Mouse (Mus musculus): ENCODE measurements around the gene Figla. TPM values are rescaled to one million over a fixed set of nuclear protein-coding genes. Genes with fewer than 3 reads are reported as not detected.

The Figla gene
- total and polyA plus RNA-seq, 2 experiments from 2014 or later = not detected

DNA sequence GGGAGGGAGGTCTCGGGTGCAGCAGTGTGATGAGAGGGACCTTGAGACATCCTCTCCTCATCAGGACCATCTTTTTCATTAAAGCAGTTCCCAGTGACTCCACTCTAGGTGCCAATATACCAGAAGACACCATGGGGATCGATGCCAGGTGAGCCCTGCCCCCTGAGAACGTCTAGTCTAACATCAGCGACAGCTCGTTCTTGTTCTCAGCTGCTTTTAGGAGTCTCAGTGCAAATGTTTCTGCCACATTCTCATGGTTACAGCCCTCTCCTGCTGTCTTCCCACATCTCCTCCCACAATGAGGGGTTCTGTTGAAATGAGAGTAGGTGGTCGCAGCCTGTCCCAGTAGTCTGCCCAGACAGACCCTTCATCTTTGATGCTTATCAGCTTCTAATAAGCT is 50.8 kb downstream of the Figla start:
- no peaks in the 10 kb centered on the region for H3K36me3 ChIP-seq (ENCODE audit: insufficient read depth, low read length)
- no peak for TF ChIP-seq CTCF (IDR thresholded peaks at IDR 0.05)
- no peak overlapping the region for H3K9ac ChIP-seq (replicated peaks; ENCODE audit: low read length, poor library complexity, severe bottlenecking)
- 0 out of 2 replicates have a peak overlapping the region, but pooled peaks have one; percentile 93 for H3K27ac ChIP-seq (ENCODE audit: low read depth, low read length)
- H3K4me1 ChIP-seq (ENCODE audit: insufficient read depth, low read length) = peaks cover 44% of the 10 kb centered on the region
- ATAC-seq (ENCODE audit: low FRiP score) = no peak
- DNase-seq (ENCODE audit: low spot score) = no peak
- WGBS = 76% methylated on average over 6 of the region's 6 CpGs
- H3K4me3 ChIP-seq (ENCODE audit: low read depth, low read length) = no peak overlapping the region
- no peak overlapping the region for H3K4me2 ChIP-seq (ENCODE audit: low read depth, low read length, poor library complexity, severe bottlenecking)
- H3K9me3 ChIP-seq (ENCODE audit: low read length) = no peaks in the 10 kb centered on the region
- H3K27me3 ChIP-seq (ENCODE audit: insufficient read depth, low read length) = no peaks in the 10 kb centered on the region

DNA sequence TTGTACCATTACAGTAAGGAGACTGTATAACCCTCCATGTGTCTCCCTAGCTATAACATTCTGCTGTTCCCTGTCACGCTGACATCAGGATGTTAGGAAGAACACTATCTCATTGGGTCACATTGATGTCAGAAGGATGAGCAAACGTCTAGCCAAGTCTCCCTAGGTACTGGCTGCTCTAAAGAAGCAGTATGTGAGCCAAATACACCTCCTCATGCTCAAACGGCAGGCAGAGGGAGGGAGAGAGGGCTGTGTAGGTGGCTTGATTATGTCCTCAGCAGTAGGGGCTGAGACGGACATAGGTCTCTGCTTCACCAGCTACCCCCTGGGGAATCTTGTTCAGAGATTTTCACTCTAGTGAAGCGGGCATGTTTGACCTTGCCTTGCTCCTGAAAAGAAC is 51.2 kb downstream of the Figla start:
- TF ChIP-seq CTCF (IDR thresholded peaks at IDR 0.05) = no peak
- H3K9me3 ChIP-seq (ENCODE audit: low read length) = no peaks in the 10 kb centered on the region
- 41% methylated on average over 5 of the region's 5 CpGs for WGBS
- no peaks in the 10 kb centered on the region for H3K27me3 ChIP-seq (ENCODE audit: insufficient read depth, low read length)
- peaks cover 40% of the 10 kb centered on the region for H3K4me1 ChIP-seq (ENCODE audit: insufficient read depth, low read length)
- no peak overlapping the region for H3K4me2 ChIP-seq (ENCODE audit: low read depth, low read length, poor library complexity, severe bottlenecking)
- no peak overlapping the region for H3K4me3 ChIP-seq (ENCODE audit: low read depth, low read length)
- H3K9ac ChIP-seq (replicated peaks; ENCODE audit: low read length, poor library complexity, severe bottlenecking) = no peak overlapping the region
- DNase-seq (ENCODE audit: low spot score) = no peak
- 0 out of 2 replicates have a peak overlapping the region, but pooled peaks have one; percentile 93 for H3K27ac ChIP-seq (ENCODE audit: low read depth, low read length)
- no peaks in the 10 kb centered on the region for H3K36me3 ChIP-seq (ENCODE audit: insufficient read depth, low read length)
- no peak for ATAC-seq (ENCODE audit: low FRiP score)

DNA sequence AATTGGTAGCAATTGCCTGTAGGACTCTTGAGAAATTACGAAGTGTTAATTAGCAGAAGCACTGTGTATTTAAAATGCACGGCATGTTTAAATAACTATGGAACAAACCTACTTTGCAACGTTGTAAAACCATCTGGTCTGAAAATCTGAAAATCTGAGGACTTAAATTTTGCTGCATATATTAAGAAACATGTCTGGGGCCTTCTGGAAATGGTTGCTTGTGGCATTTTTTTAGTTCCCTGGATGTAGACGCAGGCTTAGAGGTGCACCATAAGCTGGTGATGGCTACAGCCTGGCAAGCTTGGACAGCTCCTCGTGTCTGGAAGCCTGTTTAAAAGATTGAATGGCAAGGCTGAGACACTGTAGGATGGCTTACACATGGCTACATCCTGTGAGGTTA is 53.0 kb downstream of the Figla start:
- DNase-seq (ENCODE audit: low spot score) (no peak), ATAC-seq (ENCODE audit: low FRiP score) (no peak)
- Histone ChIP-seq H3K4me1 (ENCODE audit: insufficient read depth, low read length) (peaks cover 26% of the 10 kb centered on the region; the same call in 1 of the 2 replicates), H3K9ac (replicated peaks; ENCODE audit: low read length, poor library complexity, severe bottlenecking) (no peak overlapping the region), H3K27ac (ENCODE audit: low read depth, low read length) (no peak overlapping the region), H3K9me3 (ENCODE audit: low read length) (no peaks in the 10 kb centered on the region), H3K27me3 (ENCODE audit: insufficient read depth, low read length) (no peaks in the 10 kb centered on the region), H3K36me3 (ENCODE audit: insufficient read depth, low read length) (no peaks in the 10 kb centered on the region), H3K4me2 (ENCODE audit: low read depth, low read length, poor library complexity, severe bottlenecking) (no peak overlapping the region), H3K4me3 (ENCODE audit: low read depth, low read length) (no peak overlapping the region)
- TF ChIP-seq CTCF (IDR thresholded peaks at IDR 0.05) = no peak
- WGBS = 57% methylated on average over 5 of the region's 5 CpGs

DNA sequence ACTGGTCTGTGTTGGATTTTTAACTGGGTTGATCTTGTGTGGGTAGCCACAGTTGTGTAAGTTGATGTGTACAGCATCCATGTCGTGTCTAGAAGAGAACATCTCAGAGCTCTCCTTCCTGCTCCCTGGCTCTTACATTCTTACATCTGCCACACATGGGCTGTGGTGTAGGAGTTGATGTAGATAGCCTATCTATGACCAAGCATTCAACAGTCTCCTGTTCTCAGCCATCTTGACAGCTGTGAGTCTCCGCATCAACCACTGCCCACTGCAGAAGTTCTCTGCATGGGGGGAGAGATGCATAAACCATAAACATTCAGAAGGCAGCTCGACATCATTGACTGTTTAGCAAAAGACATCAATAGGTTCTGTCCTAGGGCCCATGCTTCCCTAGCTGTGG is 53.9 kb downstream of the Figla start:
- WGBS = 87% methylated on average over 3 of the region's 3 CpGs
- DNase-seq (ENCODE audit: low spot score) = no peak
- Histone ChIP-seq H3K27ac (ENCODE audit: low read depth, low read length) (no peak overlapping the region), H3K36me3 (ENCODE audit: insufficient read depth, low read length) (no peaks in the 10 kb centered on the region), H3K27me3 (ENCODE audit: insufficient read depth, low read length) (no peaks in the 10 kb centered on the region), H3K4me2 (ENCODE audit: low read depth, low read length, poor library complexity, severe bottlenecking) (no peak overlapping the region), H3K4me1 (ENCODE audit: insufficient read depth, low read length) (peaks cover 18% of the 10 kb centered on the region; the same call in 1 of the 2 replicates), H3K9me3 (ENCODE audit: low read length) (no peaks in the 10 kb centered on the region), H3K4me3 (ENCODE audit: low read depth, low read length) (no peak overlapping the region), H3K9ac (replicated peaks; ENCODE audit: low read length, poor library complexity, severe bottlenecking) (no peak overlapping the region)
- ATAC-seq (ENCODE audit: low FRiP score) = no peak
- TF ChIP-seq CTCF (IDR thresholded peaks at IDR 0.05) = no peak

DNA sequence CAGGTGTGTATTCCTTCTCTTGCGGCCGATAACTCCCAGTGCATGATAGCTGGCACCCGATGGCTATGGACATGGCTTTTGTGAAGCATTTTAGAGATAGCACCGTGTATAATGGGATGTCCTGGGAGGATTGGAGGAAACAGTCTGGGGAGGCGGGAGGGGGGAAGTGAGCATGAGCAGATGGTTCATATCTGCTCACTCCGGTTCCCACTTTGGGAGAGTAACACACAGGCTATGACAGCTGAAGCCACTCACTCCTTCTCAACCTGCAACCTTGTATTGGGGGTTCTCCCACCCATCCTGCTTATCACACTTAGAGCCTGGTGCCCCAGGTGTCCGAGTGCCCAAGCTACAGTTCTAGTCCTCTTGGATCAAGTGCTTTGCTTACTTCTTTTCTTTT is 54.3 kb downstream of the Figla start:
- H3K4me1 ChIP-seq (ENCODE audit: insufficient read depth, low read length) = peaks cover 13% of the 10 kb centered on the region; the same call in 1 of the 2 replicates
- DNase-seq (ENCODE audit: low spot score) (no peak), ATAC-seq (ENCODE audit: low FRiP score) (no peak)
- no peaks in the 10 kb centered on the region for H3K9me3 ChIP-seq (ENCODE audit: low read length)
- no peak overlapping the region for H3K9ac ChIP-seq (replicated peaks; ENCODE audit: low read length, poor library complexity, severe bottlenecking)
- 65% methylated on average over 7 of the region's 7 CpGs for WGBS
- TF ChIP-seq CTCF (IDR thresholded peaks at IDR 0.05) = no peak
- H3K4me3 ChIP-seq (ENCODE audit: low read depth, low read length) = no peak overlapping the region
- H3K4me2 ChIP-seq (ENCODE audit: low read depth, low read length, poor library complexity, severe bottlenecking) = no peak overlapping the region
- H3K27me3 ChIP-seq (ENCODE audit: insufficient read depth, low read length) = no peaks in the 10 kb centered on the region
- no peaks in the 10 kb centered on the region for H3K36me3 ChIP-seq (ENCODE audit: insufficient read depth, low read length)
- H3K27ac ChIP-seq (ENCODE audit: low read depth, low read length) = no peak overlapping the region

Other genes starting within 250 kb of the Figla start
- gene Nat8f6, start 195.2 kb upstream of the Figla start, total RNA-seq (2014; rRNA removed) = 1.1 TPM in 1 of 2 replicates, not detected in the other
- not detected in 2 replicates for gene Nat8f6, start 195.2 kb upstream of the Figla start, polyA plus RNA-seq (2015; fragmentation: Nextera tagmentation; extraction: Ambion mirVana)
- gene Nat8f5, start 195.2 kb upstream of the Figla start, total RNA-seq (2014; rRNA removed) = 0.49 TPM in 1 of 2 replicates, not detected in the other
- gene Nat8f5, start 195.2 kb upstream of the Figla start, polyA plus RNA-seq (2015; fragmentation: Nextera tagmentation; extraction: Ambion mirVana) = 0.52 and 0.73 TPM in 2 replicates
- gene Nat8, start 184.1 kb upstream of the Figla start, total RNA-seq (2014; rRNA removed) = 0.49 TPM in 1 of 2 replicates, not detected in the other
- 0.54 and 0.91 TPM in 2 replicates for gene Nat8, start 184.1 kb upstream of the Figla start, polyA plus RNA-seq (2015; fragmentation: Nextera tagmentation; extraction: Ambion mirVana)
- gene Nat8f2, start 147.0 kb upstream of the Figla start, total RNA-seq (2014; rRNA removed) = not detected in 2 replicates
- gene Nat8f2, start 147.0 kb upstream of the Figla start, polyA plus RNA-seq (2015; fragmentation: Nextera tagmentation; extraction: Ambion mirVana) = 0.06 TPM in 1 of 2 replicates, not detected in the other
- 4.9 and 6.2 TPM in 2 replicates for gene Nat8f4, start 111.3 kb upstream of the Figla start, total RNA-seq (2014; rRNA removed)
- gene Nat8f4, start 111.3 kb upstream of the Figla start, polyA plus RNA-seq (2015; fragmentation: Nextera tagmentation; extraction: Ambion mirVana) = 5.6 and 6.4 TPM in 2 replicates
- gene Tprkb, start 104.3 kb upstream of the Figla start, total RNA-seq (2014; rRNA removed) = 43.7 and 44.3 TPM in 2 replicates
- gene Tprkb, start 104.3 kb upstream of the Figla start, polyA plus RNA-seq (2015; fragmentation: Nextera tagmentation; extraction: Ambion mirVana) = 51.7 and 61.5 TPM in 2 replicates
- gene Nat8f1, start 100.5 kb upstream of the Figla start, total RNA-seq (2014; rRNA removed) = 9.3 and 11.2 TPM in 2 replicates
- gene Nat8f1, start 100.5 kb upstream of the Figla start, polyA plus RNA-seq (2015; fragmentation: Nextera tagmentation; extraction: Ambion mirVana) = 19.8 and 19.9 TPM in 2 replicates
- 82.8 and 90.2 TPM in 2 replicates for gene Dusp11, start 54.5 kb upstream of the Figla start, total RNA-seq (2014; rRNA removed)
- gene Dusp11, start 54.5 kb upstream of the Figla start, polyA plus RNA-seq (2015; fragmentation: Nextera tagmentation; extraction: Ambion mirVana) = 26.0 and 36.0 TPM in 2 replicates
- 159 and 196 TPM in 2 replicates for gene Add2, start 12.5 kb downstream of the Figla start, total RNA-seq (2014; rRNA removed)
- 118 and 124 TPM in 2 replicates for gene Add2, start 12.5 kb downstream of the Figla start, polyA plus RNA-seq (2015; fragmentation: Nextera tagmentation; extraction: Ambion mirVana)
- 32.1 and 37.1 TPM in 2 replicates for gene Tgfa, start 179.1 kb downstream of the Figla start, total RNA-seq (2014; rRNA removed)
- gene Tgfa, start 179.1 kb downstream of the Figla start, polyA plus RNA-seq (2015; fragmentation: Nextera tagmentation; extraction: Ambion mirVana) = 15.3 and 16.8 TPM in 2 replicates

Measured in midbrain, postnatal 0 days (tissue).